In the genomic region with DNA sequence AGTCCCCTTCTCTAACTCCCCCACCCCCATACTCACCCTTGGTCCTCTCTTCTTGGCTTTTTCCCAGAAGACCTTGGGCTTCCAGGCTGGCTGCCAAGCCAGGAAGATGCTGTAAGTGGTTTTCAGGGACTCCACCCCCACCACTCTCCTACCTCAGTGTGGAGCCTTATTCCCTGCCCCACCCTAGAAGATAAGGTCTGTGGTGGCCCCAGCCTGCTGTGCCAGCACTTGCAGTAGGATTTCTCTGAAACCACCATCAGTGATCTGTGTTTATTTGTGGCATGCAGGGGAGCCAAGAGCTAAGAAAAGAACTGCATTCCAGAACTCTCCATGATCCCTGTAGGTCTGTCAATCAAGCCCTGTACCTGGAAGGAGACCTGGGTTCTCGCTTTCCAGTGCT, we compare ENCODE assay signal across 9 mouse cellular contexts.
A peak's percentile ranks its signal among the peaks of the same experiment; 100 is the strongest.
DNase-seq lines count a peak whose midpoint lies in the region; ATAC-seq lines count a peak whose summit lies in the region.
"Had no signal": no experiment of that assay in that cellular context is flagged by ENCODE, and none has a peak within 500 bp of the region (broad histone marks: within the 10 kb centered on the region; RNA-seq: fewer than 3 reads in every experiment).

No protein-coding gene starts in this region.

- no peaks in the 10 kb centered on the region for H3K27me3 ChIP-seq in heart, embryonic 14.5 days (ENCODE audit: control insufficient read depth, insufficient read depth, low read length)
- H3K27me3 ChIP-seq in limb, embryonic 10.5 days (ENCODE audit: low read depth, poor library complexity, severe bottlenecking): no peaks in the 10 kb centered on the region

- H3K36me3 ChIP-seq in heart, embryonic 14.5 days (ENCODE audit: control insufficient read depth, insufficient read depth, low read length): no peaks in the 10 kb centered on the region
- H3K36me3 ChIP-seq in limb, embryonic 10.5 days: no peaks in the 10 kb centered on the region

- peak overlapping the region; percentile 83 to 85 for H3K27ac ChIP-seq in heart, embryonic 14.5 days (replicated peaks in 1 of 2; ENCODE audit: control insufficient read depth in 1 of 2, insufficient read depth in 1 of 2, low read depth in 2 of 2, low read length in 2 of 2)
- H3K27ac ChIP-seq in limb, embryonic 10.5 days: peak overlapping the region; percentile 61
- H3K27ac ChIP-seq: liver, embryonic 14.5 days had no signal

- WGBS in heart, embryonic 14.5 days: 25% methylated on average over 1 of the region's 1 CpGs
- WGBS in limb, embryonic 10.5 days: 82% methylated on average over 1 of the region's 1 CpGs

- peak; percentile 59 to 70 for DNase-seq in cerebellum, postnatal 10 days
- DNase-seq in cerebellum, adult 11 months: no peak
- peak; percentile 68 for DNase-seq in adrenal gland, adult 8-10 months
- no peak for DNase-seq in limb, embryonic 10.5 days (ENCODE audit: low spot score)
- peak; percentile 26 to 35 for DNase-seq in urinary bladder, postnatal 36 days (ENCODE audit: low spot score in 2 of 2)
- no peak for DNase-seq in left cerebral cortex, adult 11 months (ENCODE audit: low spot score)
- no peak for DNase-seq in thymus, postnatal 10 days (ENCODE audit: low spot score in 2 of 2)

- no peak overlapping the region for H3K9ac ChIP-seq in heart, embryonic 14.5 days (ENCODE audit: low read length)
- H3K9ac ChIP-seq: liver, embryonic 14.5 days had no signal

- H3K4me3 ChIP-seq in heart, embryonic 14.5 days (ENCODE audit: control insufficient read depth in 1 of 2, insufficient read depth in 1 of 2, low read depth in 1 of 2, low read length in 2 of 2): no peak overlapping the region
- H3K4me3 ChIP-seq in limb, embryonic 10.5 days: no peak overlapping the region

- ATAC-seq in heart, embryonic 14.5 days (ENCODE audit: insufficient number of reproducible peaks, insufficient read depth, low FRiP score, low read depth): peak; percentile 84

- H3K4me1 ChIP-seq in heart, embryonic 14.5 days (ENCODE audit: control insufficient read depth in 2 of 2, insufficient read depth in 2 of 2, low read length in 2 of 2): peaks cover 36 to 59% of the 10 kb centered on the region in 2 experiments
- H3K4me1 ChIP-seq in limb, embryonic 10.5 days: peaks cover 55% of the 10 kb centered on the region

- no peak overlapping the region for H3K4me2 ChIP-seq in heart, embryonic 14.5 days (ENCODE audit: low read length)

- H3K9me3 ChIP-seq in heart, embryonic 14.5 days (ENCODE audit: control insufficient read depth, low read length): no peaks in the 10 kb centered on the region
- no peaks in the 10 kb centered on the region for H3K9me3 ChIP-seq in limb, embryonic 10.5 days (replicated peaks)

Comparison
In these comparisons a context has a peak if more than half of its experiments do, and no peak if none do; other contexts are left out.
1. DNase-seq: peak in cerebellum, postnatal 10 days (2 of 2), adrenal gland, adult 8-10 months (single experiment) and urinary bladder, postnatal 36 days (2 of 2); none in cerebellum, adult 11 months (single experiment), limb, embryonic 10.5 days (single experiment), left cerebral cortex, adult 11 months (single experiment) and thymus, postnatal 10 days (0 of 2).